Mouse (Mus musculus): ENCODE measurements around the gene Fscn1.
A peak's percentile ranks its signal among the peaks of the same experiment; 100 is the strongest.

The Fscn1 gene

DNA sequence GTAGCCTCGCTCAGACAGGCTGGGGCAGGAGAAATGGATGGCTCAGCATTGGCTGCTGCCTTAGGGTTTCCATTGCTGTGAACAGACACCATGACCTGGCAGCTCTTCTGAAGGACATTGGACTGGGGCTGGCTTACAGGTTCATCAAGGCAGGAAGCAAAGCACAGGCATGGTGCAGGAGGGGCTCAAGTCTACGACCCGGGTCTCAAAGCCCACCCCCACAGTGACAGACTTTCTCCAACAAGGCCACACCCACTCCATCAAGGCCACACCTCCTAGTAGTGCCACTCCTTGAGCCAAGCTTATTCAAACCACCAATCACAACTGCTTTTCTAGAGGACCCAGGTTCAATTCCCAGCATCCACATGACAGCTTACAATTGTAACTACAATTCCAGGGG, 13.8 kb downstream of the Fscn1 start:
- Histone ChIP-seq H3K27me3 (ENCODE audit: insufficient read depth, low read length) (no peaks in the 10 kb centered on the region), H3K9me3 (ENCODE audit: low read length) (no peaks in the 10 kb centered on the region), H3K36me3 (ENCODE audit: insufficient read depth, low read length) (peaks cover 45% of the 10 kb centered on the region), H3K4me3 (replicated peaks; ENCODE audit: low read length) (peak overlapping the region; percentile 60; the same call in 1 of the 2 replicates), H3K4me1 (replicated peaks; ENCODE audit: low read depth, low read length) (peaks cover 86% of the 10 kb centered on the region)
- TF ChIP-seq POU5F1 (IDR thresholded peaks at IDR 0.05; ENCODE audit: borderline replicate concordance, low read length) (no peak), NANOG (IDR thresholded peaks at IDR 0.05; ENCODE audit: borderline replicate concordance, low read length) (no peak), CTCF (conservative IDR thresholded peaks at IDR 0.05; ENCODE audit: low read length) (no peak)

GRCm38 (mm10) chr5:142974598-142975121, 14.5 kb downstream of the Fscn1 start:
- H3K27me3 ChIP-seq (ENCODE audit: insufficient read depth, low read length) = no peaks in the 10 kb centered on the region
- no peak for TF ChIP-seq NANOG (IDR thresholded peaks at IDR 0.05; ENCODE audit: borderline replicate concordance, low read length)
- no peak for TF ChIP-seq CTCF (conservative IDR thresholded peaks at IDR 0.05; ENCODE audit: low read length)
- TF ChIP-seq POU5F1 (IDR thresholded peaks at IDR 0.05; ENCODE audit: borderline replicate concordance, low read length) = no peak
- no peaks in the 10 kb centered on the region for H3K9me3 ChIP-seq (ENCODE audit: low read length)
- peak overlapping the region; percentile 60 for H3K4me3 ChIP-seq (replicated peaks; ENCODE audit: low read length)
- peaks cover 38% of the 10 kb centered on the region for H3K36me3 ChIP-seq (ENCODE audit: insufficient read depth, low read length)
- peaks cover 79% of the 10 kb centered on the region for H3K4me1 ChIP-seq (replicated peaks; ENCODE audit: low read depth, low read length)

- Histone ChIP-seq H3K4me1 (replicated peaks; ENCODE audit: low read depth, low read length) (peaks cover 62% of the 10 kb centered on the region), H3K27me3 (ENCODE audit: insufficient read depth, low read length) (no peaks in the 10 kb centered on the region), H3K9me3 (ENCODE audit: low read length) (no peaks in the 10 kb centered on the region), H3K4me3 (replicated peaks; ENCODE audit: low read length) (no peak overlapping the region), H3K36me3 (ENCODE audit: insufficient read depth, low read length) (peaks cover 20% of the 10 kb centered on the region)
- TF ChIP-seq CTCF (conservative IDR thresholded peaks at IDR 0.05; ENCODE audit: low read length) = no peak
- no peak for TF ChIP-seq POU5F1 (IDR thresholded peaks at IDR 0.05; ENCODE audit: borderline replicate concordance, low read length)
- TF ChIP-seq NANOG (IDR thresholded peaks at IDR 0.05; ENCODE audit: borderline replicate concordance, low read length) = no peak
These were observed 16.4 kb downstream of the Fscn1 start for GRCm38 (mm10) chr5:142976516-142976915.

DNA sequence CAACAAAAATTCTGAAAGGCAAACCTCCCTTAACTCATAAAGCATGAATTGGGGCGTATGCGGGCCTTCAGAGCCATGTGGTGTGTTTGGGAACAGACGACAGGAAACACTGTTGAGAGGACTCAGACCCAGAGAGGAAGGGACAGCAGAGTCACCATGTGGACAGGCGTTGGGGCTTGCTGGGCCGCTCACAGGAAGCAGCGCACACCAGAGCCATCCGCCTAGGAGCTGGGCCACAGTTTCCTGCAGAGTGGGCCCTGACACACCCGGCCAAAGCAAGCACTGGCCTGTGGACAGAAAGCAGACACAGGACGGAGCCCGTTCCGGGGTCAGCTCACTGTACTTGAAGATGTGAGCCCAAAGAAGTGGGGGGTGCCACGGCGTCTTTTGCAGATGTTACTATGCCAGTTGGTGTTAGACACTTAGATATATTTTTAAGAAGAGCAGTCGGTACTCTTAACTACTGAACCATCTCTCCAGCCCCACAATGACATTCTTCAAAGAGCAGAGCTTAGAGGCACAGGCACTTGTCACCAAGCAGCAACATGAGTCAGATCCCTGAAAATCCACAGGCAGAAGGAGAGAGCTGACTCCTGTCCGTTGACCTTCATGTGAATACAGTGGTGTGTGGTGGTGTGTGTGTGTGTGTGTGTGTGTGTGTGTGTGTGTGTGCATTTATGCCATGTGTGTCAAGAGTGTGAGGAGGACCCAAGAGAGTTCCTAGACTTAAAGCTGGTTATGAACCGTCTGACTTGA, 22.1 kb downstream of the Fscn1 start:
- peak overlapping the region; percentile 20; the same call in 1 of the 2 replicates for H3K4me3 ChIP-seq (replicated peaks; ENCODE audit: low read length)
- 0 out of 2 replicates have a peak, but pooled peaks cover 3% of the 10 kb centered on the region for H3K27me3 ChIP-seq (ENCODE audit: insufficient read depth, low read length)
- no peaks in the 10 kb centered on the region for H3K36me3 ChIP-seq (ENCODE audit: insufficient read depth, low read length)
- peaks cover 24% of the 10 kb centered on the region for H3K4me1 ChIP-seq (replicated peaks; ENCODE audit: low read depth, low read length)
- no peak for TF ChIP-seq POU5F1 (IDR thresholded peaks at IDR 0.05; ENCODE audit: borderline replicate concordance, low read length)
- TF ChIP-seq NANOG (IDR thresholded peaks at IDR 0.05; ENCODE audit: borderline replicate concordance, low read length) = no peak
- TF ChIP-seq CTCF (conservative IDR thresholded peaks at IDR 0.05; ENCODE audit: low read length) = no peak
- 0 out of 2 replicates have a peak, but pooled peaks cover 5% of the 10 kb centered on the region for H3K9me3 ChIP-seq (ENCODE audit: low read length)

DNA sequence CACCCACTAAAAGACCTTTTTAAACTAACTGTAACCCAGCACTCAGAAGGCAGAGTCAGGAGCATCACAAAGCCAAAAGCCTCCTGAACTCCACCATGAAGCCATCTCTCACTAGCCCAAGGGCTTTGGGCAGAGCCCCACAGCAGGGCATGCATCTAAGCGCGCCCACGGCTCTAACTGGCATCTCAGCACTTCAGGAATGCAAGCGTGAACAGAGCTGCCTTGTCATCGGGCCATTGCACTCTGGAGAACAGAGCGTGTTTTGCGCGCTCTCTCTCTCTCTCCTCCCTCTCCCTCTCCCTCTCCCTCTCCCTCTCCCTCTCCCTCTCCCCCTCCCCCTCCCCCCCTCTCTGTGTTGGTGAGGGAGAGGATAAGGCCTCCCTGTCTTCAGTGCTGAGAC, 23.0 kb downstream of the Fscn1 start:
- Histone ChIP-seq H3K4me3 (replicated peaks; ENCODE audit: low read length) (no peak overlapping the region), H3K27me3 (ENCODE audit: insufficient read depth, low read length) (0 out of 2 replicates have a peak, but pooled peaks cover 3% of the 10 kb centered on the region), H3K36me3 (ENCODE audit: insufficient read depth, low read length) (no peaks in the 10 kb centered on the region), H3K4me1 (replicated peaks; ENCODE audit: low read depth, low read length) (peaks cover 16% of the 10 kb centered on the region), H3K9me3 (ENCODE audit: low read length) (0 out of 2 replicates have a peak, but pooled peaks cover 5% of the 10 kb centered on the region)
- TF ChIP-seq NANOG (IDR thresholded peaks at IDR 0.05; ENCODE audit: borderline replicate concordance, low read length) = no peak
- TF ChIP-seq POU5F1 (IDR thresholded peaks at IDR 0.05; ENCODE audit: borderline replicate concordance, low read length) = no peak
- no peak for TF ChIP-seq CTCF (conservative IDR thresholded peaks at IDR 0.05; ENCODE audit: low read length)

DNA sequence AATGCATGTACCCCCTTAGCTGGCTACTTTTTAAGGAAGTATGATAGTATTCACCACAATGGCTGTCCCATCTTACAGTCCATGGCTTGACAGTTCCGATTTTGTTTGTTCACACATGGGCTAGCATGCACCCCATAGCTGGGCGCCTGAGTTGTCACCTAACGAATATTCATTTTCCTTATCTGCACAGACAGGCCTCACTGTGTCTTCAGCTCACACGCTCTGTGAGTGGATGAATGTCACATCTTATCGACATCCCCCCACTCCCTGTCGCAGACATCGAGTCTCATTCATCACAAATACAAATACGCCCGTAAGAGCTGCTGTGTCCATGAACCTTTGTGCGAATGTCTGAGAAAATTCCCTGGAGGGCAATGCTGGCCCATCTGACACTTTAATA, 24.1 kb downstream of the Fscn1 start:
- peaks cover 16% of the 10 kb centered on the region for H3K4me1 ChIP-seq (replicated peaks; ENCODE audit: low read depth, low read length)

GRCm38 (mm10) chr5:142988520-142988919, 28.4 kb downstream of the Fscn1 start:
- 0 out of 2 replicates have a peak, but pooled peaks cover 5% of the 10 kb centered on the region for H3K9me3 ChIP-seq (ENCODE audit: low read length)
- no peaks in the 10 kb centered on the region for H3K27me3 ChIP-seq (ENCODE audit: insufficient read depth, low read length)
- H3K4me3 ChIP-seq (replicated peaks; ENCODE audit: low read length) = no peak overlapping the region
- H3K36me3 ChIP-seq (ENCODE audit: insufficient read depth, low read length) = peaks cover 37% of the 10 kb centered on the region
- no peak for TF ChIP-seq NANOG (IDR thresholded peaks at IDR 0.05; ENCODE audit: borderline replicate concordance, low read length)
- peaks cover 17% of the 10 kb centered on the region for H3K4me1 ChIP-seq (replicated peaks; ENCODE audit: low read depth, low read length)

More for the DNA sequence above, 24.1 kb downstream of the Fscn1 start:
- TF ChIP-seq CTCF (conservative IDR thresholded peaks at IDR 0.05; ENCODE audit: low read length) = no peak
- TF ChIP-seq NANOG (IDR thresholded peaks at IDR 0.05; ENCODE audit: borderline replicate concordance, low read length) = no peak
- TF ChIP-seq POU5F1 (IDR thresholded peaks at IDR 0.05; ENCODE audit: borderline replicate concordance, low read length) = no peak
- Histone ChIP-seq H3K4me3 (replicated peaks; ENCODE audit: low read length) (no peak overlapping the region), H3K36me3 (ENCODE audit: insufficient read depth, low read length) (no peaks in the 10 kb centered on the region), H3K9me3 (ENCODE audit: low read length) (0 out of 2 replicates have a peak, but pooled peaks cover 5% of the 10 kb centered on the region), H3K27me3 (ENCODE audit: insufficient read depth, low read length) (0 out of 2 replicates have a peak, but pooled peaks cover 3% of the 10 kb centered on the region)

GRCm38 (mm10) chr5:142989167-142989566, 29.0 kb downstream of the Fscn1 start:
- Histone ChIP-seq H3K9me3 (ENCODE audit: low read length) (0 out of 2 replicates have a peak, but pooled peaks cover 5% of the 10 kb centered on the region), H3K36me3 (ENCODE audit: insufficient read depth, low read length) (peaks cover 44% of the 10 kb centered on the region), H3K4me1 (replicated peaks; ENCODE audit: low read depth, low read length) (peaks cover 19% of the 10 kb centered on the region), H3K4me3 (replicated peaks; ENCODE audit: low read length) (no peak overlapping the region), H3K27me3 (ENCODE audit: insufficient read depth, low read length) (no peaks in the 10 kb centered on the region)
- no peak for TF ChIP-seq CTCF (conservative IDR thresholded peaks at IDR 0.05; ENCODE audit: low read length)
- no peak for TF ChIP-seq POU5F1 (IDR thresholded peaks at IDR 0.05; ENCODE audit: borderline replicate concordance, low read length)
- TF ChIP-seq NANOG (IDR thresholded peaks at IDR 0.05; ENCODE audit: borderline replicate concordance, low read length) = no peak
